Mouse (Mus musculus): Measurements from ENCODE around the gene Dph7. TPM values are rescaled to one million over a fixed set of nuclear protein-coding genes. Genes with fewer than 3 reads are reported as not detected.

The Dph7 gene
- polyA plus RNA-seq, 1 experiment from 2014 or later: 35.5 TPM

Small RNAs within 50 kb of the gene (microRNA-seq; reads per million reads assigned to microRNA genes)
- not detected for gene Gm22875

Other genes starting within 250 kb of the Dph7 start
- gene Cacna1b, start 199.2 kb upstream of the Dph7 start, polyA plus RNA-seq (2015; fragmentation: Nextera tagmentation; extraction: Ambion mirVana): 4.5 and 5.6 TPM in 2 replicates
- 152 and 156 TPM in 2 replicates for gene Ehmt1, start 42.8 kb upstream of the Dph7 start, polyA plus RNA-seq (2015; fragmentation: Nextera tagmentation; extraction: Ambion mirVana)
- gene Arrdc1, start 27.1 kb upstream of the Dph7 start, polyA plus RNA-seq (2015; fragmentation: Nextera tagmentation; extraction: Ambion mirVana): 19.1 and 21.5 TPM in 2 replicates
- 10.2 and 12.1 TPM in 2 replicates for gene Zmynd19, start 12.6 kb upstream of the Dph7 start, polyA plus RNA-seq (2015; fragmentation: Nextera tagmentation; extraction: Ambion mirVana)
- gene Mrpl41, start 12.7 kb downstream of the Dph7 start, polyA plus RNA-seq (2015; fragmentation: Nextera tagmentation; extraction: Ambion mirVana): 163 and 175 TPM in 2 replicates
- 2.4 and 3.5 TPM in 2 replicates for gene Pnpla7, start 13.6 kb downstream of the Dph7 start, polyA plus RNA-seq (2015; fragmentation: Nextera tagmentation; extraction: Ambion mirVana)
- 125 and 129 TPM in 2 replicates for gene Nsmf, start 92.0 kb downstream of the Dph7 start, polyA plus RNA-seq (2015; fragmentation: Nextera tagmentation; extraction: Ambion mirVana)
- not detected in 2 replicates for gene Entpd8, start 117.9 kb downstream of the Dph7 start, polyA plus RNA-seq (2015; fragmentation: Nextera tagmentation; extraction: Ambion mirVana)
- not detected in 2 replicates for gene Noxa1, start 132.7 kb downstream of the Dph7 start, polyA plus RNA-seq (2015; fragmentation: Nextera tagmentation; extraction: Ambion mirVana)
- 29.2 and 30.8 TPM in 2 replicates for gene Nrarp, start 218.4 kb downstream of the Dph7 start, polyA plus RNA-seq (2015; fragmentation: Nextera tagmentation; extraction: Ambion mirVana)
- 0.66 and 0.78 TPM in 2 replicates for gene Tor4a, start 234.5 kb downstream of the Dph7 start, polyA plus RNA-seq (2015; fragmentation: Nextera tagmentation; extraction: Ambion mirVana)
- gene Nelfb, start 249.1 kb downstream of the Dph7 start, polyA plus RNA-seq (2015; fragmentation: Nextera tagmentation; extraction: Ambion mirVana): 95.4 and 104 TPM in 2 replicates